ENCODE assay signal across 8 mouse cellular contexts in genomic region chr7:75370595-75371519, GRCm38 (mm10).
DNase-seq lines count a peak whose midpoint lies in the region; ATAC-seq and TF ChIP-seq lines count a peak whose summit lies in the region.

No protein-coding gene starts in this region.

- no peak for TF ChIP-seq POLR2A in brain, embryonic 14.5 days (IDR thresholded peaks at IDR 0.05; ENCODE audit: borderline replicate concordance, extremely low read depth, insufficient read depth, insufficient read length, poor library complexity, severe bottlenecking)

- DNase-seq in B cell, adult 2 months, result peak; percentile 86 to 88
- DNase-seq in brain, embryonic 14.5 days (ENCODE audit: low read depth), result peak; percentile 93
- peak; percentile 82 for DNase-seq in kidney, postnatal 14 days
- peak; percentile 84 for DNase-seq in naive thymus-derived CD4-positive, alpha-beta T cell, adult 2 months (ENCODE audit: low read depth)
- DNase-seq in splenic B cell, adult 2 months (ENCODE audit: low read depth, low spot score), result peak; percentile 90

- ATAC-seq in forebrain, embryonic 12.5 days (ENCODE audit: low FRiP score), result peak; percentile 70
- ATAC-seq in heart, embryonic 16.5 days (replicated peaks; ENCODE audit: extremely low read depth, insufficient read depth, low FRiP score), result peak; percentile 79
- ATAC-seq in liver, embryonic 12.5 days, result peak; percentile 40; the same call in 1 of the 2 replicates

- peak; percentile 85 for TF ChIP-seq CTCF in brain, embryonic 14.5 days (IDR thresholded peaks at IDR 0.05; ENCODE audit: borderline replicate concordance, extremely low read depth, insufficient read depth, insufficient read length)

- no peak overlapping the region for H3K9ac ChIP-seq in forebrain, embryonic 12.5 days
- H3K9ac ChIP-seq in heart, embryonic 16.5 days (ENCODE audit: low read length), result peak overlapping the region; percentile 32; the same call in 1 of the 2 replicates
- H3K9ac ChIP-seq in liver, embryonic 12.5 days, result no peak overlapping the region

- no peaks in the 10 kb centered on the region for H3K27me3 ChIP-seq in forebrain, embryonic 12.5 days
- H3K27me3 ChIP-seq in heart, embryonic 16.5 days (ENCODE audit: control insufficient read depth, insufficient read depth, low read length), result no peaks in the 10 kb centered on the region
- H3K27me3 ChIP-seq in liver, embryonic 12.5 days (replicated peaks), result no peaks in the 10 kb centered on the region
- no peaks in the 10 kb centered on the region for H3K27me3 ChIP-seq in splenic B cell, adult 2 months (ENCODE audit: control insufficient read depth, insufficient read depth, low read length, poor library complexity, severe bottlenecking)

- H3K36me3 ChIP-seq in forebrain, embryonic 12.5 days (replicated peaks), result no peaks in the 10 kb centered on the region
- no peaks in the 10 kb centered on the region for H3K36me3 ChIP-seq in heart, embryonic 16.5 days (ENCODE audit: control insufficient read depth, insufficient read depth)
- no peaks in the 10 kb centered on the region for H3K36me3 ChIP-seq in liver, embryonic 12.5 days
- H3K36me3 ChIP-seq in splenic B cell, adult 2 months (ENCODE audit: control insufficient read depth, insufficient read depth, low read length, poor library complexity, severe bottlenecking), result no peaks in the 10 kb centered on the region

- 58% methylated on average over 12 of the region's 12 CpGs for WGBS in forebrain, embryonic 12.5 days
- 33% methylated on average over 12 of the region's 12 CpGs for WGBS in heart, embryonic 16.5 days
- WGBS in liver, embryonic 12.5 days (ENCODE audit: insufficient replicate concordance), result 19% methylated on average over 12 of the region's 12 CpGs

- no peaks in the 10 kb centered on the region for H3K9me3 ChIP-seq in forebrain, embryonic 12.5 days
- H3K9me3 ChIP-seq in heart, embryonic 16.5 days (replicated peaks; ENCODE audit: control insufficient read depth, low read length), result no peaks in the 10 kb centered on the region
- no peaks in the 10 kb centered on the region for H3K9me3 ChIP-seq in liver, embryonic 12.5 days (replicated peaks)

- no peak overlapping the region for H3K4me2 ChIP-seq in forebrain, embryonic 12.5 days
- peak overlapping the region; percentile 43 for H3K4me2 ChIP-seq in heart, embryonic 16.5 days (ENCODE audit: low read depth, low read length)
- no peak overlapping the region for H3K4me2 ChIP-seq in liver, embryonic 12.5 days

- H3K4me1 ChIP-seq in forebrain, embryonic 12.5 days, result no peaks in the 10 kb centered on the region
- H3K4me1 ChIP-seq in heart, embryonic 16.5 days (ENCODE audit: control insufficient read depth, insufficient read depth, low read length), result peaks cover 17% of the 10 kb centered on the region
- H3K4me1 ChIP-seq in liver, embryonic 12.5 days, result peaks cover 12% of the 10 kb centered on the region

- H3K27ac ChIP-seq in forebrain, embryonic 12.5 days, result no peak overlapping the region
- H3K27ac ChIP-seq in heart, embryonic 16.5 days (ENCODE audit: low read length), result peak overlapping the region; percentile 22
- H3K27ac ChIP-seq in liver, embryonic 12.5 days, result no peak overlapping the region

- H3K4me3 ChIP-seq in forebrain, embryonic 12.5 days (replicated peaks), result no peak overlapping the region
- H3K4me3 ChIP-seq in heart, embryonic 16.5 days (ENCODE audit: low read length), result no peak overlapping the region
- no peak overlapping the region for H3K4me3 ChIP-seq in liver, embryonic 12.5 days
